Mouse (Mus musculus) liver, embryonic 14.5 days (tissue): ENCODE results near the gene Klhl6. TPM values are rescaled to one million over a fixed set of nuclear protein-coding genes. Genes with fewer than 3 reads are reported as not detected.

ENCODE experiments used
- ATAC-seq: fragments of 200-750 bp; cut with Nextera tagmentation; 2 replicates; pipeline ENCODE4 v1.8.0; 2017; ENCODE audit warnings: moderate number of reproducible peaks, mild to moderate bottlenecking, moderate library complexity; ENCODE audit not compliant: insufficient read depth
- DNase-seq, 3 experiments: peaks; one replicate each; pipeline ENCODE4 v3.0.0-alpha.2; 2012 to 2013; ENCODE audit warnings: low read depth in 3 of 3, low spot score in 3 of 3
- H3K27ac ChIP-seq: fragments of 300-500 bp; sonication (generic); 2 replicates; pipeline ENCODE4 v1.5.1; 2014; ENCODE audit warnings: moderate library complexity, mild to moderate bottlenecking, control low read depth, inconsistent platforms
- H3K27me3 ChIP-seq: fragments of 300-500 bp; sonication (generic); 2 replicates; pipeline ENCODE4 v1.6.1; 2014; ENCODE audit warnings: mild to moderate bottlenecking, low read length, moderate library complexity; ENCODE audit not compliant: control insufficient read depth, insufficient read depth
- H3K36me3 ChIP-seq: fragments of 300-500 bp; sonication (generic); replicated peaks from 2 replicates; pipeline ENCODE4 v1.6.1; 2014; ENCODE audit warnings: low read depth; ENCODE audit not compliant: control insufficient read depth, insufficient read depth
- H3K4me1 ChIP-seq, 2 experiments: fragments of 200-500 bp in 1 of 2; fragments of 300-500 bp in 1 of 2; sonication (generic) in 1 of 2; replicated peaks; 2 replicates each; pipeline ENCODE4 v1.6.1; 2012 to 2014; ENCODE audit warnings: antibody characterized with exemption in 1 of 2, inconsistent platforms in 1 of 2, low read length in 1 of 2; ENCODE audit not compliant: control insufficient read depth in 2 of 2, insufficient read depth in 2 of 2
- H3K4me2 ChIP-seq: fragments of 300-500 bp; sonication (generic); 2 replicates; pipeline ENCODE4 v1.6.1; 2014; ENCODE audit warnings: low read depth, mild to moderate bottlenecking, control low read depth, moderate library complexity
- H3K4me3 ChIP-seq, 2 experiments: fragments of 200-500 bp in 1 of 2; fragments of 300-500 bp in 1 of 2; sonication (generic) in 1 of 2; 2 replicates each; pipeline ENCODE4 v1.5.1; 2012 to 2014; ENCODE audit warnings: low read depth in 2 of 2, low read length in 2 of 2, mild to moderate bottlenecking in 2 of 2, control low read depth in 1 of 2, inconsistent platforms in 1 of 2, moderate library complexity in 1 of 2; ENCODE audit not compliant: insufficient read depth in 1 of 2
- H3K9ac ChIP-seq: fragments of 300-500 bp; sonication (generic); replicated peaks from 2 replicates; pipeline ENCODE4 v1.6.1; 2014; ENCODE audit warnings: mild to moderate bottlenecking, control low read depth, moderate library complexity
- H3K9me3 ChIP-seq: fragments of 300-500 bp; sonication (generic); 2 replicates; pipeline ENCODE4 v1.6.1; 2016; ENCODE audit warnings: low read length, mixed read lengths; ENCODE audit not compliant: control insufficient read depth
- CTCF ChIP-seq: IDR thresholded peaks from 2 replicates; pipeline ENCODE4 v1.5.1; 2016; ENCODE audit warnings: antibody characterized with exemption, low read depth, control low read depth
- EP300 ChIP-seq: IDR thresholded peaks from 2 replicates; pipeline ENCODE4 v1.6.1; 2016; ENCODE audit warnings: antibody characterized with exemption, low read depth
- WGBS: fragments of 180-500 bp; shearing (Covaris S2); extraction: QIAGEN DNeasy Blood & Tissue Kit; methylation state at CpG from one replicate; pipeline ENCODE4 v1.1.7; 2014; ENCODE audit not compliant: insufficient replicate concordance; 5-methylcytosine and 5-hydroxymethylcytosine counted together
- polyA plus RNA-seq, 2 experiments: library from polyadenylated mRNA; depleted of rRNA in 1 of 2; stranded (reverse) in 1 of 2; unstranded in 1 of 2; fragments of >200 nt; fragmentation: Nextera tagmentation in 1 of 2; extraction: Ambion mirVana in 1 of 2; gene quantifications; 2 replicates each; pipeline versions ENCODE4 v1.2.1 to v1.2.3; 2012 to 2014

Gene Klhl6
- polyA plus RNA-seq, 2 experiments, result 5.0 to 8.2 TPM

GRCm38 (mm10) chr16:19966976-19967375, 15.9 kb downstream of the Klhl6 start:
- Histone ChIP-seq H3K4me3 (no peak overlapping the region), H3K4me1 (peaks cover 2 to 7% of the 10 kb centered on the region in 2 experiments; a peak in 2 of 4 replicates), H3K27ac (no peak overlapping the region), H3K4me2 (no peak overlapping the region), H3K27me3 (no peaks in the 10 kb centered on the region), H3K9ac (no peak overlapping the region), H3K9me3 (no peaks in the 10 kb centered on the region), H3K36me3 (no peaks in the 10 kb centered on the region)
- ATAC-seq (no peak), DNase-seq (no peak)
- TF ChIP-seq CTCF, result no peak
- TF ChIP-seq EP300, result no peak

- no peaks in the 10 kb centered on the region for H3K9me3 ChIP-seq
- 35% methylated on average over 1 of the region's 1 CpGs for WGBS
- H3K27me3 ChIP-seq, result no peaks in the 10 kb centered on the region
- H3K4me3 ChIP-seq, result no peak overlapping the region
- ATAC-seq, result no peak
- no peak overlapping the region for H3K4me2 ChIP-seq
- DNase-seq, result no peak
- H3K36me3 ChIP-seq, result no peaks in the 10 kb centered on the region
- H3K27ac ChIP-seq, result no peak overlapping the region
- TF ChIP-seq CTCF, result no peak
- no peak for TF ChIP-seq EP300
- H3K9ac ChIP-seq, result no peak overlapping the region
- peaks cover 2 to 7% of the 10 kb centered on the region in 2 experiments; a peak in 2 of 4 replicates for H3K4me1 ChIP-seq
Observed at GRCm38 (mm10) chr16:19966437-19966836, 16.4 kb downstream of the Klhl6 start.

GRCm38 (mm10) chr16:19962951-19963350, 19.9 kb downstream of the Klhl6 start:
- no peak overlapping the region for H3K27ac ChIP-seq
- 54% methylated on average over 3 of the region's 3 CpGs for WGBS

GRCm38 (mm10) chr16:19961070-19961469, 21.8 kb downstream of the Klhl6 start:
- H3K9me3 ChIP-seq, result no peaks in the 10 kb centered on the region
- no peak overlapping the region for H3K27ac ChIP-seq
- TF ChIP-seq EP300 (no peak), CTCF (no peak)
- no peak overlapping the region for H3K4me2 ChIP-seq
- DNase-seq (no peak), ATAC-seq (no peak)
- WGBS, result 58% methylated on average over 2 of the region's 2 CpGs
- no peaks in the 10 kb centered on the region for H3K27me3 ChIP-seq
- no peak overlapping the region for H3K4me3 ChIP-seq
- no peaks in the 10 kb centered on the region; a peak in 1 of 4 replicates for H3K4me1 ChIP-seq
- no peak overlapping the region for H3K9ac ChIP-seq
- no peaks in the 10 kb centered on the region for H3K36me3 ChIP-seq

More at GRCm38 (mm10) chr16:19962951-19963350, 19.9 kb downstream of the Klhl6 start:
- no peaks in the 10 kb centered on the region for H3K9me3 ChIP-seq
- H3K4me3 ChIP-seq, result no peak overlapping the region
- no peak for TF ChIP-seq CTCF
- TF ChIP-seq EP300, result no peak
- H3K4me1 ChIP-seq, result peaks cover 2 to 7% of the 10 kb centered on the region in 2 experiments; a peak in 3 of 4 replicates
- H3K27me3 ChIP-seq, result no peaks in the 10 kb centered on the region
- DNase-seq (no peak), ATAC-seq (no peak)
- H3K9ac ChIP-seq, result no peak overlapping the region
- H3K36me3 ChIP-seq, result no peaks in the 10 kb centered on the region
- H3K4me2 ChIP-seq, result no peak overlapping the region

- Histone ChIP-seq H3K9ac (no peak overlapping the region), H3K9me3 (no peaks in the 10 kb centered on the region), H3K4me1 (no peaks in the 10 kb centered on the region; a peak in 1 of 4 replicates), H3K4me3 (no peak overlapping the region), H3K36me3 (no peaks in the 10 kb centered on the region), H3K27me3 (no peaks in the 10 kb centered on the region), H3K27ac (no peak overlapping the region), H3K4me2 (no peak overlapping the region)
- TF ChIP-seq CTCF (no peak), EP300 (no peak)
- ATAC-seq (no peak), DNase-seq (no peak)
- 49% methylated on average over 4 of the region's 4 CpGs for WGBS
Observed at GRCm38 (mm10) chr16:19960407-19961058, 22.3 kb downstream of the Klhl6 start.
